Mouse (Mus musculus) left cerebral cortex, postnatal 10 days (tissue): ENCODE measurements around the gene Bbs9. TPM values are rescaled to one million over a fixed set of nuclear protein-coding genes. Genes with fewer than 3 reads are reported as not detected.

Experiments used
- DNase-seq, 2 experiments: peaks; one replicate each; pipeline ENCODE4 v3.0.0; 2021 to 2022; ENCODE audit warnings: low spot score in 2 of 2, mixed read lengths in 1 of 2; ENCODE audit errors: extremely low spot score in 1 of 2
- intact Hi-C: fragments of 180-260 bp; cut with DNase I; formaldehyde crosslinking; loops from one replicate; pipeline ENCODE4 v1.15.1; 2025
- total RNA-seq, 2 experiments: library from RNA; stranded (reverse); gene quantifications; 2 replicates each; pipeline ENCODE4 v1.2.3; 2021

Bbs9 gene
- total RNA-seq, 2 experiments from 2014 or later = 27.8 to 28.6 TPM

DNA sequence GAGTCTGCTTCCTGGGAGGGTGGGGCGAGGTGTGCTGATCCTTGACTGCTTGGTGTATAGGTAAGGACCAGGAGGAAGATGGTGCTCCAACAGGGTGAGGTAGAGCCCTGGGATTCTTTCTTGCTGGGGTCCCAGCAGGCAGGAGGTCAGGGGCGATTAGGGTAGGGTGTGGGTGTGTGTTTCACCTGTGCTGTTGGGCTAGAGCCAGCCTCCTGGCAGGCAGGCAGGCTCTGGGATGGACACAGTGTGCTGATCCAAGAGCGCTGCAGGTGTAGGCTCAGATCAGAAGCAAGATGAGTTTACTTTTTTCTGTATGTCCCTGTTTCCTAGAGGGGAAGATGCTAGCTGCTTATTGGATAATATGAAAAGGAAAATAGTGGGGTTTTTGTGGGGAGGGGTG lies 108.7 kb downstream of the Bbs9 start:
- no peak for DNase-seq
- intact Hi-C loops = no loop called here

DNA sequence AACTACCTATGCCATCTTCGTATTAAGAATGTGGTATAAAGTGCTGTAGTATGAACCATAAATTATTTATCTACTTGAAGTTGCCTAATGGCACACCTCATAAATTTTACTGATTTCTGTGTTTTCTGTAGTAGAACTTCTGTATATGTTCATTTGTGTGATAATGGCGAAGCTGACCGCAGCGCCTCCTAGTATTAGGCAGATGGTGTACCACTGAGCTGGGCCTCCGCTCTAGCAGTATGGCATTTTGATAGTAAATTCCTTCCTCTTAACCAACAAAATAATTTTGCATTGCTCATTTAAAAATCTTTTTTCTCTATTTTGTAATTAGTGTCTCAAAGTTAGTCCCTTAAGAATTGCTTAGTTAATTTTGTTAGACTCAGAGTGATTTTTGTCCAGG lies 117.5 kb downstream of the Bbs9 start:
- intact Hi-C loops = no loop called here
- DNase-seq = no peak

DNA sequence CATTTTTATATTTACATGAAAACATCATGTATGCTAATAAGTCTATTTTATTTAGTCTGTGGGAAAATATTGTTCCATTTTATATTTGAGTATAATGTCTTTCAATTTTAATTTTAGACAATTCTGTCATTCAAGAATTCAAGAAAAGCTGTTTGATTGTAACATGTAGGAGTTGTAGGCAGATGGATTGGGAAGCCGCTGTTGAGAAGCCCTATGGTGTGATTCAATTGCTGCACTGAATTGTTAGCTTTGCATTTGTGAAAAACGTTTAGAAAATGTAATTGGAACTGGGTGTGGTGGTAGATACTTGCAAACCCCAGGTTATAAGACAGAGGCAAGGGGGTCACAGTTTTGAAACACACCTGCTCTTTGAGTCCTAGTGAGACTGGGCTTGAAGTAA lies 121.1 kb downstream of the Bbs9 start:
- intact Hi-C loops = no loop called here
- DNase-seq = no peak

DNA sequence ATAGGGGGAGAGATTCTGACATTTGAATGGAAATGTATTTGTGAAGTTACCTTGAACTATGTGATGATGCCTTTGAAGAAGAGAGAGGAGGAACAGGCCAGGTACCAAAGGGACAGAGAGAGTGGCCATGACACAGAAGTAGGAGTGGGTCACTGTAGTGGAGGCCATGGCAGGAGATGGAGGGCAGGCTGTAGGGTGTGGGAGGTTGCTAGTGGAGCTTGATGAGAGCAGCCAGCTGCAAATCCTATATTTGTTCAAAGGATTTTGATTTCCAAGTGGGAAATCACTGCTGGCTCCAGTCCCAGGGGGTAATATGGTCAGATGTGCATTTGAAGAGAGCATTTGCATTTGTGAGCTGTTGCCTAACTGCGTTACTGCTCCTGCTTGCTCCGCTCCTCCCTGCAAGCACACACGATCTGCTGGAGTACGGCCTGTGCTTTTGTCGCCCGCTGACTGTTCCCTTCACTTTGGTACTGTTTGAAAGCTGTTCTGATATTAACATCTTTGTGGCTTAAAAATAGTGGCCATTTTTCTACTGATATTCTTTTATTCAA lies 137.8 kb downstream of the Bbs9 start:
- intact Hi-C loops = no loop called here
- no peak for DNase-seq

DNA sequence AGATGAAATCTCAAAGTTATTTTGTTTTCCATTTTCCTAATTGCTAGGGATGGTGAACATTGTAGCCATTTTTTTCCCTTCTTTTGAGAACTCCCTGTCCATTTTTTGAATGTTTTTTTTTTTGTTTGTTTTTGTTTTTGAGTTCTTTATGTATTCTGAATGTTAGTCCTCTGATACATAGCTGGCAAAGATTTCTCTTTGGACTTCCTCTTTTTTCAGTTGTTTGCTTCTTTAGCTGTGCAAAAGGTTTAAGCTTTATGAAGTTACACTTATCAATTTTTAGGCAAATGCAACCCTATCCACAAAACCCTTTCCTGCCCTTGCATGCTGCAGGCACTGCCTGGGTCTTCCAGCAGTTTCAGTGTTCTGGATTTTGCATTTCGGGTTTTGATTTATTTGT lies 143.7 kb downstream of the Bbs9 start:
- no peak for DNase-seq
- intact Hi-C loops = no loop called here

DNA sequence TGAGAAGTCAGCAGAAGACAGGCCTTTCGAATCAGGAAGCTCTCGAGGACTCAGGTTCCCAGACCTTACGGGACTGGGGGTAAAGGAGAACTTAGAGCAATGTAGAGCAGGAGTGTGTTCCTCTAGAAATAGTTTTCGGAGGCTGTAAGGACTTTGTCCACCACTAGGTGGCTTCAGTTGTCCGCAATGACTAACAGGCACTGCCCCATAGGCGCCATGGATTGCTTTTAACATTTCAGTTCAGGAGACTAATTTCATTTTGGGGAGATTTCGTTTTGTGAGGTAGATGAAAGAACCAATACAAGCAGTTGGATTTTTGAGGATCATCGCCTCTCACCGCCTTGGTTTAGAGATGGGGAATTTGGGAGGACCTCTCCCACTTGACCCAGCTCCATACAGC lies 149.5 kb downstream of the Bbs9 start:
- DNase-seq = peak; percentile 34 to 42
- intact Hi-C loops = no loop called here

DNA sequence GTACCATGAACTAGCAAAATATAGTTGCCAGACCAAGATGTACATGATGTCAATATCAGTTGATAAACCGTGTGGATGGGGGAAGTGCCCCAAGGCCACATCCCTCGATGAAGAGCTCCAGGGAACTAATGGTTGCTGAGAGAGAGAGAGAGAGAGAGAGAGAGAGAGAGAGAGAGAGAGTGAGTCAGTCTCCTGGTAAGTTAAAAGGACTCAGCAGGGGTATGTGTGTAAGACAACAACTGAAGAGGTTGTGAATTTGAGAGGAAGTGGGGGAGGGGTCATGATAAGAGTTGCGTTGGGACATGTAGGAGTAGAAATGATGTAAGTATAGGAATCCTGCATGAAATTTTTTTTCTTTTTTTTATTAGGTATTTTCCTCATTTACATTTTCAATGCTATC lies 150.5 kb downstream of the Bbs9 start:
- intact Hi-C loops = no loop called here

DNA sequence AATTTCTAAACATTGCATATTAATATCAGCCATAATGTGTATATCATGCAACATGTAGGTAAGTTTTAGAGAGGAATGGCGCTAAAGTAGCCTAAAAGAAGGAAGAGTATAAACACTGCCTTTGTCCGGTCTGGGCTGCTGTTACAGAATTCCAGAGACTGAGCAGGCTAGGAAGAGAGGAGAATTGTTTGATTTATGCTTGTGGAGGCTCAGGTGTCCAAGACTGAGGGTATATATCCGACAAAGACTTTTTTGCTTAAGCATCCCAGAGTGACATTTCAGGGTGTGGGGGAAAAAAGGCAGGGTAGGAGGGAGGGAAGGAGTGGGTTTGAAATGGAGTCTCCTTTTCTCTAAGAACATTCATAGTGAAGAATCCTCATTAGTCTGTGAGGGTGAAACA lies 152.4 kb downstream of the Bbs9 start:
- no peak for DNase-seq
- intact Hi-C loops = no loop called here

More for the DNA sequence above, 150.5 kb downstream of the Bbs9 start:
- DNase-seq = no peak

DNA sequence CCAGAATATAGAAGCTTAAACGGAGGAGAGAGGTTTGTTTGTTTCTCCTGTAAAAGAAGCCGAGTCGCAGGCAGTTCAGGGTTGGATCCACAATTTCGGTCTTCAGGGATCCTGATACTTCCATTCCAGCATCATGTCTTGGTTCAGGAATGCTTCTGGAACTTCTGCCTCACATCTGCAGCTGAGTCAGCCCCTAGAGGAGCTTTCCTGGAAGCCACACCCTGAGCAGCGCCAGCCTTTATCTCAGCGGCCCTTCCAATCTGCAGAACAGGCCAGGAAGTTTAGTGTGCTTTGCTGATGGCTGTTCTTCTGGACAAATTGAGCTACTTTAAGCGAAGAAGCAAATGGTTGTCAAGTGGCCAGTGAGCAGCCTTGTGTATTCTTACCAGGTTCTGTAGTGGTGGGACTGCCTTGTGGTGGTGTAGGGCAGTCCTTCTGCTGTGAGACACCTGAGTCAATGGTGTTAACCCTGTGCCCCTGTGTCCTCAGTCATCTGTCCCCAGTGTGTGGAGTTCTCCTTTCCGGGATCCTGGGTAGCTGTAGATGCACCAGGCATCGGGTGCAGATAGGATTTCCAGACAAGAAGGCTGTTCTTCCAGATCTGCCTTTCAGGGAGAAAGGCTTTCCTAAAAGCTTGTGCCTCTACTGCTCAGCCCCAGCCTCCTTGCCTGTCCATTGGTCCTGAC lies 157.4 kb downstream of the Bbs9 start:
- intact Hi-C loops = no loop called here
- no peak for DNase-seq

DNA sequence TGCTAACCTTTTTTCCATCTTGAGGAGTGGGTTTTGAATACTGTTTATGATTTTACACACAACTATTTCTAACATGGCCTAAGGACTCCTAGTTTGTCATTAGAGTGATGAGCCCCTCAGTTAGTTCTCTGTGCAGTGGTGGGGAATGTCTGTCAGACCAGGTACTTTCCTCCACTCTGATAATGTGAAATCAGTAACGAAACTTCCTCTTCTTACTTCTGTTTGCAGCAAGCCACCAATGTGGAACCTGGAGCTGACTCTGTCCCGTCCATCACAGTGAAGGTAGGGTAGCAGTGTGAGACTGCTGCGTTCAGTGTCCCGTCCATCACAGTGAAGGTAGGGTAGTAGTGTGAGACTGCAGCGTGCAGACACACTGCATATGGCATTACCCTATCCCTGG lies 163.0 kb downstream of the Bbs9 start:
- no peak for DNase-seq
- intact Hi-C loops = no loop called here

DNA sequence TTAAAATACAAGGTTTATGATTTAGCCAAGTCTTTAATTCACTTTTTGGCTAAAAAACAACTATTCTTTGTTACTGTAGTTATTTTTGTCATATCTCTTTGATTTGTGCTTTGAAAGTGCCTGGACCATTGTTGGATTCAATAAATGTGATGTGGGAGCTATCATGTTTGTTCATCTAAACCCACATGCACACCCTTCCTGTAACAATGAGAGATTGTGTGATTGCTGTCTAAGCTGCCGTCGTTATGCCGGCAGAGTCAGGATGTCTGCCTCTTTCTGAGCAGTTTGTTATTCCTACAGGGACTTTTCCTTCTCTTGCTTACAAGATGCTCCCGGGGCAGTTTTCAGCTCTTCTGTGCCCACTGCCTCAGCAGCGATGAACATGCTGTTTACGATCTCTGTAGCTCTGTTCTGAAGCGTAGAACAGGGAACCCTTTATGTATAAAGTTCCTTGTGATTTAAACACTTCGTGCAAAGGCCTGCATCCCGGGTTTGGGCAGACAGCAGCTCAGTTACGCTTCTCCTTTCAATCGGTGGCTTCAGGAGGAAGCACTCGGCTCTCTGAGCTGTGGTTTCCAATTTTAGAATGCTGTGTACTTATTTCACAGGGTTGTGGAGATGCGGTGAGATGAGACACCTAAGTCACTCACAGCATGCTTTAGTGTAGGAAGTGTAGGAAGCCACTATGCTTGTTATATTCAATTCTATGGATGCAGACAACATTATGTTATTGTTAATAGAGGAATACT lies 165.3 kb downstream of the Bbs9 start:
- intact Hi-C loops = no loop called here
- DNase-seq = no peak

DNA sequence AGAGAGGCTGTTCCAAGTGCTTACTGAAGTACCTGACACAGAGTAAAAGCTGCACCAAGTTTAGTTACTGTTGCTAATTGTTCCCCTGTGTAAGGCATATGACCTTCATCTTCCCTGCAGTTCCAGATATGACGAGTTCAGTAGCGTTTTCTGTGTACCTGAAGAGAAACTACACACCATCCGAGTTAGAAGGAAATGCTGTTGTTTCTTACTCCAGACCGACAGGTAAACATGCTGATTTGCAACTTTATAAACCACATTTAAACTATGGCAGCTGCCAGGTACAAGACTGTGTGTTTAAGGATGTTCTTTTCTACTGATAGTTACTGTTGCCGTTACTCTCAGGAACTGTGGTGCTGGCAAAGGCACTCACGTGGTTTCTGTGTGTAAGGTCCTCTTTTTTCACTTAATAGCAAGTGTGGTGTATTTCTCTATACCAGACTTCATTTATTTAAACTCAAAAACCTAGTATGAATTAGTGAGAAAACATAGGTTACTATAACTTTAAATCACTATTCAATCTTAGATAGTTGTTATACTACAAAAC lies 170.4 kb downstream of the Bbs9 start:
- no peak for DNase-seq
- intact Hi-C loops = no loop called here

DNA sequence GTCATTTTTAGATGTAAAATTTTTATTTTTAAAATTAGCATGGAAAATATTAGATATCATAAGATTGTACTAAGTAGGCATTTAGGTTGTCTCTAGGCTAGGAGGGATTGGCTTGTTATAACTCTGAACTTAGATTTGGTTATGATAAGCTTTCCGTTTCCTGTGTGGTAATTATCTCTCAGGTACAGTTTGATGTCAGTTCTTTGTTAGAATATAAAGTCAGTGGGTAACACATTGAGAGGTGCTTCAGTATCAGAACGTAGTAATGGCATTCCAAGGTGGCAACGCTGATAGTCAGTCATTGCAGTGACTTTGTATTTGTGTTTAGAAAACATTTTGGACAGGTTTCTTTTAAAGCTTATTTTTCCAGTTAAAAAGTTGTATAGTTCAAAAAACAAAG lies 170.9 kb downstream of the Bbs9 start:
- intact Hi-C loops = no loop called here
- no peak for DNase-seq

DNA sequence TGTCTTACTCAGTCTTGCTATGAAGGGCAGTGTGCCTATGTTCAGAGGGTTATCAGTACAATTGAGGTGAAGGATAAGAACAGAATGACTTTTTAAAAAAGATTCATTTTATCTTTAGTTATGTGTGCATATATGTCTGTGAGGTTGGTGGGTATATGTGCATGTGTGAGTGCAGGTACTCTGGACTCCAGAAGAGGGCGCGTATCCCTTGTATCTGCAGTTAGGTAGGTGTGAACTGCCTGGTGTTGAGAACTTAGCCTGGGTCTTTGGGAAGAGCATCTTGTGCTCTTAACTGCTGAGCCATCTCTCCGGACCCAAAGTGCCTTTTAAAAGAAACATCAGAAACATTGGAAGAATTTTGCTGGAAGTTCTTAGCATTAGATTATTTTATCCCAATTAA lies 172.6 kb downstream of the Bbs9 start:
- intact Hi-C loops = no loop called here
- no peak for DNase-seq

DNA sequence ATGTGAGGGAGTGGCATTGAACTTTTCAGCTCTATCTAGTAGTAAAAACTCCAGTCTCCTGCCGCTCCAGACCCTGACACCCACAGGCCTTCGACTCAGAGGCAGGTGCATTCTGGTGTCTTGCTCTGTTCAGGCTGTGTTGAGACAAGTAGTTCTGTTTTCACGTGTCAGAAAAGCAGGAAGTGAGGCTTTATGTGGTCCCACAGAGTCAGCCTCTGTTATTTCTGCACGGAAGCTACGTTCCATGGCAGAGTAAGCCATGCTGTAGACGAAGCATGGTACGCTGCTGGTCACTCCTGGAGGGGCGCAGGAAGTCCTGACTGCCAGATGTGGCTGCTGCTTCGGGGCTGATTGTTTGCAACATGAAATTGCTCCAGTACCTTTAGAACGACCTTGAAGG lies 174.1 kb downstream of the Bbs9 start:
- intact Hi-C loops = no loop called here
- no peak for DNase-seq

DNA sequence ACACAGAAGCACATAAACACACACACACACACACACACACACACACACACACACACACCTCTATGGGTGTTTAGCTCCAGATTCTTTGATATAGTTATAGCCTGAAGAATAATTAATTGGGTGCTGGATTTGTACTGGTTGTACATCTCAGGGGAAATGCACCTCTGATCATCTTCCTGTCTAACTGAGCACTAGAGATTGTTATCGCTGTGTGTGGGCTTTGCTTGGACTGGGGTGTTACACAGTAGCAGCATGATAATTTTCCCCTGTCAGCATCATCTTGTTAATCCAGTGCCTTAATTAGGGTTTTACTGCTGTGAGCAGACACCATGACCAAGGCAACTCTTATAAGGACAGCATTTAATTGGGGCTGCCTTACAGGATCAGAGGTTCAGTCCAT lies 175.3 kb downstream of the Bbs9 start:
- no peak for DNase-seq
- intact Hi-C loops = no loop called here

DNA sequence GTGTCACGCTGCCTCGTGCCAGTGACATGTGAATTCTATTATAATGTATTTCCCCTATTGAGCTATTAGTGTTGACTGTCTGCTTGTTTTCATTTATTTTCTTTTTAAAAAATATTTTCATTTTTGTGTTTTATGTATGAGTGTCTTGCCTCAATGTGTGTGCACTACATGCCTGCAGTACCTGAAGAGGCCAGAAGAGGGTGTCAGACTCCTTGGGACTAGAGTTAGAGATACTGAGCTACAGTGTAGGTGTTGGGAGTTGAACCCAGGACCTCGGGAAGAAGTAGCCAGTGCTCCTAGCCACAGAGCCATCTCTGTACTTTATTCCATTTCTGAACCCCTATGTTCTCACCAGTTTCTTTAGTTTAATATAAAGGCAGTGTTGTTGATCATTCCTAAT lies 176.1 kb downstream of the Bbs9 start:
- intact Hi-C loops = no loop called here
- no peak for DNase-seq

DNA sequence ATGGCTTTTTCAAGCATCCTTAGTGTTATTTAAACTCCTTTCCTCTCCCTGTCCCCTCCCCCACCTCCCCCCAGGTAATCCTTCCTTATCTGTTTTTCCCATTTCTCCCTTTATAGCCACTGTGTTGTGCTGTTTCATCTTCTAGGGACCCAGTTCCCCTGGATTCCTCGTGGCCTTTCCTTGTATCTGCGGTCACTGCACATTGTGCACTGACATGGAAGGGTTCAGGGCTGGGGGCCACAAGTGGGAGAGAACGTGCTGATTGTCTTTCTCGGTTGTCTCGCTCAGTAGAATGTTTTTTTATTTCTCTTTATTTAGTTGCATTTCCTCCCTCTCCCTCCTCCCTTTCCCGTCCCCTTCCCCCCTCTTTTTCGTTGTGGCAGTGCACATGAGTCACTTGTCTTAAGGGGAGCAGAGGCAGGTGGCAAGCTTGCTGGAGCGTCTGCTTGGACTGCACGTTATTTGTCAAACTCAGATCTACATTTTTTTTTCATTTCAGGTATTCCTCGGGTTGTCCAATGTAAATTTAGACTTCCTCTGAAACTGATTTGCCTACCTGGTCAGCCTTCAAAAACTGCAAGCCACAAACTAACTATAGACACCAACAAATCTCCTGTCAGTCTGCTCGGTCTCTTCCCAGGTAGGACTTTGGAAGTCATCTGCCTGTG lies 179.3 kb downstream of the Bbs9 start:
- DNase-seq = no peak
- intact Hi-C loops = no loop called here

DNA sequence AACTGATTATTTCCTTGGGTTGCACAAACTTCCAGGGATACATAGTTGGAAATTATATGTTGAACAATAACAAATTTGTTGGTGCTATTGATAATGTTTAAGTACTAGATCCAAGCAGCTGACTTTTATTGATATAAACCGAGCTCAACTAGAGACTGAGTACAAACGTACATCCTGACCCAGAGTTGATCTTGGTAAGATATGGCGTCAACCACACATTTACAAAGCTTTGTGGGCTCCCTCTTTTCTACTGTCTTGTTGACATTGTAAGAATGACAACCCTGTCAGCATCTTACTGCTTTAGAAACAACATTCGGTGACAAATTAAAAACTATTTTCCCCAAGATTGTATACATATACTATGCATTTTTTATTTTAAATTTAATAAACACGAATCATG lies 181.7 kb downstream of the Bbs9 start:
- DNase-seq = no peak
- intact Hi-C loops = no loop called here

DNA sequence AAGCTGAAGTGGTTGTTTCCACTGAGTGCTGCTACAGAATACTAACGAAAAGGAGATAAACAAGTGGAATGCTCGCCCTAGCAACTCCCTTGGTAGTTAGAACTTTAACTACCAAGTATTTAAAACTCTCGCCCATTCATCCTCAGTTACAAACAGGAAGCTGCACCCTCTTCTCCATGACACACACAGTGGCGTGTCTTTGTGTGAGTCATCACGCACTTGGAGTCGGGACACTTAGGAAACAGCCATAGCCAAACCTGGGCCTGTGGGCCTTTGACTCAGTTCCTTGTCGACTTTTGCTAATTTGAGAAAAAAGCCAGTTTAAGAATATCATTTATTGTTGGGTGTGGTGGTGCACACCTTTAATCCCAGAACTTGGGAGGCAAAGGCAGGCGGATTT lies 189.6 kb downstream of the Bbs9 start:
- DNase-seq = no peak
- intact Hi-C loops = no loop called here
